Mouse (Mus musculus): ENCODE results near the gene Rabgap1l. TPM values are rescaled to one million over a fixed set of nuclear protein-coding genes. Genes with fewer than 3 reads are reported as not detected.

The Rabgap1l gene
- polyA plus RNA-seq (2012; rRNA removed): 13.8 and 14.6 TPM in 2 replicates

GRCm38 (mm10) chr1:160792686-160793355, at the start of gene Rabgap1l:
Gene Rabgap1l (minus strand): TSS chr1:160793211.
- WGBS: 1% methylated on average over 40 of the region's 67 CpGs
- peak; percentile 79 to 85 for DNase-seq (ENCODE audit: low read depth in 1 of 2, low spot score in 2 of 2)
- no peaks in the 10 kb centered on the region; the same call in 1 of the 2 replicates for H3K4me1 ChIP-seq (ENCODE audit: control insufficient read depth, insufficient read depth, insufficient read length)
- TF ChIP-seq POLR2A (IDR thresholded peaks at IDR 0.05; ENCODE audit: low read depth, low read length) (no peak), CTCF (IDR thresholded peaks at IDR 0.05; ENCODE audit: extremely low read depth, insufficient read depth, insufficient read length, insufficient replicate concordance) (no peak)
- H3K4me3 ChIP-seq (ENCODE audit: extremely low read depth, insufficient read depth, insufficient read length): peak within 1 kb of the TSS; percentile 90
- no peaks in the 10 kb centered on the region for H3K27me3 ChIP-seq (ENCODE audit: control insufficient read depth, insufficient read depth, low read length)
- peak within 1 kb of the TSS; percentile 76 for H3K27ac ChIP-seq (ENCODE audit: insufficient read depth, low read length)
- no peaks in the 10 kb centered on the region for H3K36me3 ChIP-seq (ENCODE audit: control insufficient read depth, insufficient read depth, low read length)

GRCm38 (mm10) chr1:160842567-160842966, 49.6 kb upstream of the Rabgap1l start:
- TF ChIP-seq CTCF (IDR thresholded peaks at IDR 0.05; ENCODE audit: extremely low read depth, insufficient read depth, insufficient read length, insufficient replicate concordance): no peak
- no peak for TF ChIP-seq POLR2A (IDR thresholded peaks at IDR 0.05; ENCODE audit: low read depth, low read length)
- Histone ChIP-seq H3K36me3 (ENCODE audit: control insufficient read depth, insufficient read depth, low read length) (no peaks in the 10 kb centered on the region), H3K27me3 (ENCODE audit: control insufficient read depth, insufficient read depth, low read length) (no peaks in the 10 kb centered on the region), H3K4me3 (ENCODE audit: extremely low read depth, insufficient read depth, insufficient read length) (no peak overlapping the region), H3K27ac (ENCODE audit: insufficient read depth, low read length) (no peak overlapping the region), H3K4me1 (ENCODE audit: control insufficient read depth, insufficient read depth, insufficient read length) (no peaks in the 10 kb centered on the region)
- no peak for DNase-seq (ENCODE audit: low read depth in 1 of 2, low spot score in 2 of 2)
- 58% methylated on average over 10 of the region's 10 CpGs for WGBS

GRCm38 (mm10) chr1:160840618-160841017, 47.6 kb upstream of the Rabgap1l start:
- no peaks in the 10 kb centered on the region for H3K27me3 ChIP-seq (ENCODE audit: control insufficient read depth, insufficient read depth, low read length)
- TF ChIP-seq POLR2A (IDR thresholded peaks at IDR 0.05; ENCODE audit: low read depth, low read length) (no peak), CTCF (IDR thresholded peaks at IDR 0.05; ENCODE audit: extremely low read depth, insufficient read depth, insufficient read length, insufficient replicate concordance) (no peak)
- DNase-seq (ENCODE audit: low read depth in 1 of 2, low spot score in 2 of 2): no peak
- H3K4me1 ChIP-seq (ENCODE audit: control insufficient read depth, insufficient read depth, insufficient read length): no peaks in the 10 kb centered on the region
- H3K4me3 ChIP-seq (ENCODE audit: extremely low read depth, insufficient read depth, insufficient read length): no peak overlapping the region
- H3K27ac ChIP-seq (ENCODE audit: insufficient read depth, low read length): no peak overlapping the region
- WGBS: 82% methylated on average over 5 of the region's 5 CpGs
- no peaks in the 10 kb centered on the region for H3K36me3 ChIP-seq (ENCODE audit: control insufficient read depth, insufficient read depth, low read length)

GRCm38 (mm10) chr1:160839095-160839494, 46.1 kb upstream of the Rabgap1l start:
- H3K4me3 ChIP-seq (ENCODE audit: extremely low read depth, insufficient read depth, insufficient read length): no peak overlapping the region
- 86% methylated on average over 4 of the region's 4 CpGs for WGBS
- DNase-seq (ENCODE audit: low read depth in 1 of 2, low spot score in 2 of 2): no peak
- H3K27me3 ChIP-seq (ENCODE audit: control insufficient read depth, insufficient read depth, low read length): no peaks in the 10 kb centered on the region
- no peak overlapping the region for H3K27ac ChIP-seq (ENCODE audit: insufficient read depth, low read length)
- no peaks in the 10 kb centered on the region for H3K4me1 ChIP-seq (ENCODE audit: control insufficient read depth, insufficient read depth, insufficient read length)
- H3K36me3 ChIP-seq (ENCODE audit: control insufficient read depth, insufficient read depth, low read length): no peaks in the 10 kb centered on the region
- TF ChIP-seq POLR2A (IDR thresholded peaks at IDR 0.05; ENCODE audit: low read depth, low read length): no peak
- TF ChIP-seq CTCF (IDR thresholded peaks at IDR 0.05; ENCODE audit: extremely low read depth, insufficient read depth, insufficient read length, insufficient replicate concordance): no peak

GRCm38 (mm10) chr1:160834446-160834845, 41.4 kb upstream of the Rabgap1l start:
- TF ChIP-seq CTCF (IDR thresholded peaks at IDR 0.05; ENCODE audit: extremely low read depth, insufficient read depth, insufficient read length, insufficient replicate concordance) (no peak), POLR2A (IDR thresholded peaks at IDR 0.05; ENCODE audit: low read depth, low read length) (no peak)
- Histone ChIP-seq H3K27me3 (ENCODE audit: control insufficient read depth, insufficient read depth, low read length) (no peaks in the 10 kb centered on the region), H3K4me1 (ENCODE audit: control insufficient read depth, insufficient read depth, insufficient read length) (no peaks in the 10 kb centered on the region), H3K27ac (ENCODE audit: insufficient read depth, low read length) (no peak overlapping the region), H3K4me3 (ENCODE audit: extremely low read depth, insufficient read depth, insufficient read length) (no peak overlapping the region), H3K36me3 (ENCODE audit: control insufficient read depth, insufficient read depth, low read length) (no peaks in the 10 kb centered on the region)
- no peak for DNase-seq (ENCODE audit: low read depth in 1 of 2, low spot score in 2 of 2)
- 72% methylated on average over 1 of the region's 1 CpGs for WGBS

GRCm38 (mm10) chr1:160832267-160833021, 39.4 kb upstream of the Rabgap1l start:
- no peaks in the 10 kb centered on the region for H3K27me3 ChIP-seq (ENCODE audit: control insufficient read depth, insufficient read depth, low read length)
- no peak overlapping the region for H3K27ac ChIP-seq (ENCODE audit: insufficient read depth, low read length)
- H3K4me3 ChIP-seq (ENCODE audit: extremely low read depth, insufficient read depth, insufficient read length): no peak overlapping the region
- no peaks in the 10 kb centered on the region for H3K36me3 ChIP-seq (ENCODE audit: control insufficient read depth, insufficient read depth, low read length)
- no peak for DNase-seq (ENCODE audit: low read depth in 1 of 2, low spot score in 2 of 2)
- WGBS: 91% methylated on average over 9 of the region's 9 CpGs
- no peaks in the 10 kb centered on the region for H3K4me1 ChIP-seq (ENCODE audit: control insufficient read depth, insufficient read depth, insufficient read length)
- no peak for TF ChIP-seq POLR2A (IDR thresholded peaks at IDR 0.05; ENCODE audit: low read depth, low read length)
- no peak for TF ChIP-seq CTCF (IDR thresholded peaks at IDR 0.05; ENCODE audit: extremely low read depth, insufficient read depth, insufficient read length, insufficient replicate concordance)

All from spleen, adult 2 months (tissue).